Mouse (Mus musculus) embryo, embryonic 10 days (tissue): ENCODE measurements around the gene Dhx30.
"Not testable (repeated sequence)": the region's sequence is repeated elsewhere in the genome, so short reads cannot be mapped to it uniquely, and the experiment has no call there.

Experiments
- DNase-seq: peaks from one replicate; pipeline ENCODE4 v3.0.0-alpha.2; 2015; ENCODE audit warnings: low spot score

Dhx30 gene

GRCm38 (mm10) chr9:110117779-110118139, at the start of gene Dhx30:
Gene Dhx30, minus strand, starts transcription at chr9:110117830.
- no peak for DNase-seq

GRCm38 (mm10) chr9:110163071-110163470, 45.4 kb upstream of the Dhx30 start:
- no peak for DNase-seq

GRCm38 (mm10) chr9:110162441-110162840, 44.8 kb upstream of the Dhx30 start:
- no peak for DNase-seq

GRCm38 (mm10) chr9:110160486-110160885, 42.9 kb upstream of the Dhx30 start:
- DNase-seq = not testable (repeated sequence)

GRCm38 (mm10) chr9:110159036-110159435, 41.4 kb upstream of the Dhx30 start:
- no peak for DNase-seq

- no peak for DNase-seq
Measured at GRCm38 (mm10) chr9:110148598-110148997, 31.0 kb upstream of the Dhx30 start.

- no peak for DNase-seq
Measured at GRCm38 (mm10) chr9:110142097-110142496, 24.5 kb upstream of the Dhx30 start.

- DNase-seq = no peak
Measured at GRCm38 (mm10) chr9:110139119-110139518, 21.5 kb upstream of the Dhx30 start.

GRCm38 (mm10) chr9:110134176-110134575, 16.5 kb upstream of the Dhx30 start:
- peak; percentile 13 for DNase-seq

- no peak for DNase-seq
Measured at GRCm38 (mm10) chr9:110132921-110133320, 15.3 kb upstream of the Dhx30 start.

- DNase-seq = peak; percentile 60
Measured at GRCm38 (mm10) chr9:110132201-110132605, 14.6 kb upstream of the Dhx30 start.

GRCm38 (mm10) chr9:110131525-110132197, 14.0 kb upstream of the Dhx30 start:
- DNase-seq = peak; percentile 100

GRCm38 (mm10) chr9:110130896-110131524, 13.4 kb upstream of the Dhx30 start:
- no peak for DNase-seq

GRCm38 (mm10) chr9:110124008-110124540, 6.4 kb upstream of the Dhx30 start:
- not testable (repeated sequence) for DNase-seq

- no peak for DNase-seq
Measured at GRCm38 (mm10) chr9:110123322-110123721, 5.7 kb upstream of the Dhx30 start.

GRCm38 (mm10) chr9:110121424-110121823, 3.8 kb upstream of the Dhx30 start:
- DNase-seq = no peak

- DNase-seq = no peak
Measured at GRCm38 (mm10) chr9:110118249-110118648, 619 bp upstream of the Dhx30 start.

GRCm38 (mm10) chr9:110116977-110117778, 452 bp downstream of the Dhx30 start, which contains the start of gene Smarcc1:
Gene Smarcc1, plus strand, starts transcription at chr9:110117708.
- DNase-seq = peak; percentile 96

GRCm38 (mm10) chr9:110116353-110116976, 1.2 kb downstream of the Dhx30 start:
- peak; percentile 41 for DNase-seq

- peak; percentile 97 for DNase-seq
Measured at GRCm38 (mm10) chr9:110100627-110101600, 16.7 kb downstream of the Dhx30 start.

GRCm38 (mm10) chr9:110097791-110098190, 19.8 kb downstream of the Dhx30 start:
- DNase-seq = no peak
